Mouse (Mus musculus) cerebellum, adult 2 months (tissue): ENCODE measurements around the gene Lmntd1.

Experiments
- CTCF ChIP-seq: fragments of 200-500 bp; IDR thresholded peaks from 2 replicates; pipeline ENCODE4 v1.5.1; 2011; ENCODE audit warnings: low read depth, mild to moderate bottlenecking, control low read depth, low read length, moderate library complexity, borderline replicate concordance; ENCODE audit not compliant: insufficient read depth
- POLR2A ChIP-seq: fragments of 200-500 bp; IDR thresholded peaks from 2 replicates; pipeline ENCODE4 v1.6.1; 2011; ENCODE audit warnings: low read length, control low read depth, borderline replicate concordance; ENCODE audit not compliant: insufficient read depth

GRCm38 (mm10) chr6:145366488-145366887, 247.6 kb downstream of the Lmntd1 start:
- no peak for TF ChIP-seq POLR2A
- TF ChIP-seq CTCF, result no peak
